Mouse (Mus musculus) thymus, postnatal 36 days (tissue): ENCODE measurements around the gene Ccnl1.

Experiments used
- DNase-seq, 2 experiments: peaks; one replicate each; pipeline ENCODE4 v3.0.0; 2022; ENCODE audit warnings: mixed read lengths in 2 of 2

Gene Ccnl1

GRCm38 (mm10) chr3:65958102-65958839 is at the start of gene Ccnl1:
Gene Ccnl1 (minus strand): TSS chr3:65958249.
- DNase-seq, result peak; percentile 97

GRCm38 (mm10) chr3:66004989-66005388 is 46.9 kb upstream of the Ccnl1 start:
- DNase-seq, result no peak

- DNase-seq, result no peak
Observed at GRCm38 (mm10) chr3:66004220-66004951, 46.3 kb upstream of the Ccnl1 start.

GRCm38 (mm10) chr3:66000400-66000799 is 42.4 kb upstream of the Ccnl1 start:
- DNase-seq, result no peak

- no peak for DNase-seq
Observed at GRCm38 (mm10) chr3:65997360-65998008, 39.4 kb upstream of the Ccnl1 start.

GRCm38 (mm10) chr3:65992395-65993340 is 34.6 kb upstream of the Ccnl1 start:
- DNase-seq, result no peak

- no peak for DNase-seq
Observed at GRCm38 (mm10) chr3:65990957-65991646, 33.1 kb upstream of the Ccnl1 start.

GRCm38 (mm10) chr3:65990524-65990923 is 32.5 kb upstream of the Ccnl1 start:
- no peak for DNase-seq

- no peak for DNase-seq
Observed at GRCm38 (mm10) chr3:65988711-65989495, 30.9 kb upstream of the Ccnl1 start.

- no peak for DNase-seq
Observed at GRCm38 (mm10) chr3:65976296-65976695, 18.2 kb upstream of the Ccnl1 start.

- DNase-seq, result peak; percentile 24 to 41
Observed at GRCm38 (mm10) chr3:65975317-65975716, 17.3 kb upstream of the Ccnl1 start.

GRCm38 (mm10) chr3:65974232-65975058 is 16.4 kb upstream of the Ccnl1 start:
- peak; percentile 97 to 99 for DNase-seq

GRCm38 (mm10) chr3:65973501-65974231 is 15.6 kb upstream of the Ccnl1 start:
- DNase-seq, result no peak

- no peak for DNase-seq
Observed at GRCm38 (mm10) chr3:65969196-65969595, 11.1 kb upstream of the Ccnl1 start.

- DNase-seq, result no peak
Observed at GRCm38 (mm10) chr3:65966360-65966759, 8.3 kb upstream of the Ccnl1 start.

GRCm38 (mm10) chr3:65962270-65962930 is 4.4 kb upstream of the Ccnl1 start:
- DNase-seq, result no peak

GRCm38 (mm10) chr3:65960291-65960945 is 2.4 kb upstream of the Ccnl1 start:
- DNase-seq, result no peak

GRCm38 (mm10) chr3:65959416-65960001 is 1.5 kb upstream of the Ccnl1 start:
- DNase-seq, result no peak
